In the genomic region with DNA sequence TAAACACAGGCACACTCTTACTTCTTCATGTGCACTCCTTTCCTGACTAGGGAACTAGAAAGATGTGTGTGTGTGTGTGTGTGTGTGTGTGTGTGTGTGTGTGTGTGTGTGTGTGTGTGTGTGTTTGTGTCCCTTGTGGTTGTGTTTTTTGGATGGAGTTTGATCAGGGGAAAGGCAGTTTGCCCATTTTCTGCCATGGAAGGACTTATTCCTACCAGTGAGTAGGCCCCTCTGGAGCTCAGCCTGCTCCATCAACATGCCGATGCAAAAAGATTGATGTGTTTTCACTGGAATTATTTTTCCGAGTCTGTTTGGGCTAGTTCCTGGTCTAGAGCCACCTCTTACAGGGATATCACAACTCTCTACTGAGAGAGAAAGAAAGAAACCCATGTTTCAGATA, we compare ENCODE assay signal across 25 mouse cellular contexts.
DNase-seq lines count a peak whose midpoint lies in the region; ATAC-seq lines count a peak whose summit lies in the region.
"Had no signal": no experiment of that assay in that cellular context is flagged by ENCODE, and none has a peak within 500 bp of the region (broad histone marks: within the 10 kb centered on the region; RNA-seq: fewer than 3 reads in every experiment).

No protein-coding gene starts in this region.

- H3K27ac ChIP-seq in kidney, embryonic 16.5 days (ENCODE audit: low read length) = peak overlapping the region; percentile 9; the same call in 1 of the 2 replicates
- H3K27ac ChIP-seq: embryonic facial prominence, embryonic 13.5 days; forebrain, embryonic 10.5 days; hindbrain, postnatal 0 days; layer of hippocampus, adult 2 months; limb, embryonic 12.5 days had no signal

- WGBS in kidney, embryonic 16.5 days = 15% methylated on average over 2 of the region's 2 CpGs

- no peak overlapping the region for H3K4me2 ChIP-seq in kidney, embryonic 16.5 days (replicated peaks; ENCODE audit: low read depth, low read length)
- H3K4me2 ChIP-seq: embryonic facial prominence, embryonic 13.5 days; heart, embryonic 11.5 days; limb, embryonic 12.5 days; liver, embryonic 11.5 days; midbrain, embryonic 11.5 days had no signal

- peaks cover 11% of the 10 kb centered on the region for H3K4me1 ChIP-seq in kidney, embryonic 16.5 days (ENCODE audit: insufficient read depth, low read length)
- H3K4me1 ChIP-seq: forebrain, embryonic 10.5 days; limb, embryonic 12.5 days had no signal

- H3K36me3 ChIP-seq in kidney, embryonic 16.5 days (ENCODE audit: insufficient read depth, low read length) = no peaks in the 10 kb centered on the region
- H3K36me3 ChIP-seq: embryonic facial prominence, embryonic 13.5 days; forebrain, embryonic 10.5 days; limb, embryonic 12.5 days had no signal

- H3K27me3 ChIP-seq in kidney, embryonic 16.5 days (ENCODE audit: insufficient read depth, low read length) = no peaks in the 10 kb centered on the region
- H3K27me3 ChIP-seq: embryonic facial prominence, embryonic 13.5 days; limb, embryonic 12.5 days; Patski had no signal

- H3K9me3 ChIP-seq in kidney, embryonic 16.5 days (ENCODE audit: low read length) = no peaks in the 10 kb centered on the region
- H3K9me3 ChIP-seq: embryonic facial prominence, embryonic 13.5 days; forebrain, embryonic 10.5 days; limb, embryonic 12.5 days had no signal

- no peak overlapping the region for H3K4me3 ChIP-seq in kidney, embryonic 16.5 days (ENCODE audit: low read length)
- H3K4me3 ChIP-seq: embryonic facial prominence, embryonic 13.5 days; forebrain, embryonic 10.5 days; layer of hippocampus, adult 2 months; limb, embryonic 12.5 days had no signal

- intact Hi-C loops in heart, postnatal 10 days (cut with DNase I) = loop anchor here (5.0 kb wide), 1 partner anchor 180 kb away; no protein-coding TSS in a partner anchor
- intact Hi-C loops in left cerebral cortex, postnatal 10 days (cut with DNase I) = no loop called here

- no peak overlapping the region for H3K9ac ChIP-seq in kidney, embryonic 16.5 days (replicated peaks; ENCODE audit: low read length)
- H3K9ac ChIP-seq: embryonic facial prominence, embryonic 13.5 days; limb, embryonic 12.5 days; liver, postnatal 0 days had no signal

- 0 out of 2 replicates have a peak, but pooled peaks have one; percentile 25 for ATAC-seq in kidney, embryonic 16.5 days (ENCODE audit: low FRiP score, low TSS enrichment)
- ATAC-seq in cerebellum, adult (ENCODE audit: insufficient number of reproducible peaks, low FRiP score, low TSS enrichment) = no peak
- ATAC-seq: forebrain, embryonic 16.5 days; hindbrain, postnatal 0 days; intestine, embryonic 16.5 days; liver, postnatal 0 days; Patski had no signal

- DNase-seq in heart, adult 11 months = peak; percentile 88
- no peak for DNase-seq in heart, postnatal 10 days
- DNase-seq in kidney, adult 9 months = no peak
- peak; percentile 39 for DNase-seq in 3T3-L1 (ENCODE audit: low read depth, low spot score)
- peak; percentile 80 for DNase-seq in fibroblast of lung, adult 2 months (ENCODE audit: low read depth)
- DNase-seq in left cerebral cortex, postnatal 10 days (ENCODE audit: extremely low spot score in 1 of 2, low spot score in 2 of 2) = no peak
- DNase-seq: adrenal gland, adult 8-10 months; cerebellum, adult 18-20 months; cerebellum, postnatal 14 days; gastrocnemius, postnatal 36 days; layer of hippocampus, postnatal 36 days; liver, postnatal 0 days had no signal

Comparison
In these comparisons a context has a peak if more than half of its experiments do, and no peak if none do; other contexts are left out.
1. DNase-seq: peak in heart, adult 11 months (single experiment), 3T3-L1 (single experiment) and fibroblast of lung, adult 2 months (single experiment); none in heart, postnatal 10 days (0 of 2), kidney, adult 9 months (single experiment) and left cerebral cortex, postnatal 10 days (0 of 2).